Mouse (Mus musculus) forebrain, embryonic 14.5 days (tissue): ENCODE measurements at regions not wholly inside any gene's neighbourhood (a gene's known extent, or its start where the extent isn't known, plus 50 kb on each side); places are given as distances from the start of the nearest gene placed in this dataset.

Experiments
- ATAC-seq: fragments of 200-750 bp; cut with Nextera tagmentation; 2 replicates; pipeline ENCODE4 v1.8.0; 2017; ENCODE audit warnings: mild to moderate bottlenecking, moderate library complexity
- DNase-seq: peaks from one replicate; pipeline ENCODE4 v3.0.0-alpha.2; 2015; ENCODE audit warnings: low spot score
- H3K27ac ChIP-seq: fragments of 300-500 bp; sonication (generic); 2 replicates; pipeline ENCODE4 v1.5.1; 2014; ENCODE audit warnings: low read depth, mild to moderate bottlenecking, control low read depth, low read length, moderate library complexity
- H3K27me3 ChIP-seq: fragments of 300-500 bp; sonication (generic); replicated peaks from 2 replicates; pipeline ENCODE4 v1.6.1; 2014; ENCODE audit warnings: low read length, control low read depth, mixed read lengths; ENCODE audit not compliant: control insufficient read depth, insufficient read depth
- H3K36me3 ChIP-seq: fragments of 300-500 bp; sonication (generic); 2 replicates; pipeline ENCODE4 v1.6.1; 2014; ENCODE audit warnings: low read length, control low read depth; ENCODE audit not compliant: control insufficient read depth, insufficient read depth
- H3K4me1 ChIP-seq: fragments of 300-500 bp; sonication (generic); 2 replicates; pipeline ENCODE4 v1.6.1; 2014; ENCODE audit warnings: antibody characterized with exemption, low read length, control low read depth; ENCODE audit not compliant: control insufficient read depth, insufficient read depth
- H3K4me2 ChIP-seq: fragments of 300-500 bp; sonication (generic); 2 replicates; pipeline ENCODE4 v1.6.1; 2014; ENCODE audit warnings: mild to moderate bottlenecking, control low read depth, low read length
- H3K4me3 ChIP-seq: fragments of 300-500 bp; sonication (generic); 2 replicates; pipeline ENCODE4 v1.5.1; 2014; ENCODE audit warnings: low read depth, low read length, control low read depth
- H3K9ac ChIP-seq: fragments of 300-500 bp; sonication (generic); 2 replicates; pipeline ENCODE4 v1.6.1; 2014; ENCODE audit warnings: mild to moderate bottlenecking, low read length, control low read depth, moderate library complexity
- H3K9me3 ChIP-seq: fragments of 300-500 bp; sonication (generic); replicated peaks from 2 replicates; pipeline ENCODE4 v1.6.1; 2016; ENCODE audit warnings: low read length, control low read depth, mixed read lengths; ENCODE audit not compliant: control insufficient read depth
- WGBS: fragments of 180-500 bp; shearing (Covaris S2); extraction: QIAGEN DNeasy Blood & Tissue Kit; methylation state at CpG from one replicate; pipeline ENCODE4 v1.1.7; 2014; 5-methylcytosine and 5-hydroxymethylcytosine counted together

DNA sequence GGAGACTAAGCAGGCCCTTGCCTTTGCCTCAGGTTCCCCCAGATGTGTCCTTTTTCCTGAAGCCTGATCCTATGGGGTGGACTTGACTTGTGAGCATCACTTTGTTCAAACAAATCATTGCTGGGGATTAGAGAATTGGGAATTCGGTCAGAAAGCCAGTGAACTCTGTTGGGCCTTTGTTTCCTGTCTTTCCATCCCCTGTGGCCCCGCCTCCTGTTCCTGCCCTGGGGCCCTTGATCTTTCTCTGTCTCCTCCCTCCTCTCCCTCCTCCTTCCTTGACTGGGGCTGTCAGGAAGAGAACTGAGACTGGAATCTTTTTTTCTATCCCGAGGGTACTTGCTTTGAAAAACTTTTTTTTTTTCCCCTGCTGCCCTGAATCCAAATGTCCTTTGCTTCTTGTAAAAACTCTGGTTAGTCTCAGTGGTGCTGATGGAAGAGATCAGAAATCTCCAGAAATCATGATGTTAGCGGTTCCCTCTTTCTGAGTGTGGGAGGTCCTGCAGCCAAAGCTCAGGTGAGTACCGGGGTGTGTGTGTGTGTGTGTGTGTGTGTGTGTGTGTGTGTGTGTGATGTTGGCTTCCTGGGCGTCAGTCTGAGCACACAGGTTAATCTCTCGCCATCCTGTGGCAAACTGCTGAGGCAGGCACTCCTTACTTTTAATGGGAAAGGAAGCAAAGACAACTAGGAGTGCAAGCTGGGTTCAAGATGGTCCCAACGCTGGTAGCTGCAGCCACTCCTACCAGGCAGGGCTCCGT, 118.7 kb downstream of the Ddx11 start:
- ATAC-seq: no peak
- Histone ChIP-seq H3K27ac (no peak overlapping the region), H3K4me2 (no peak overlapping the region), H3K9me3 (no peaks in the 10 kb centered on the region), H3K27me3 (no peaks in the 10 kb centered on the region), H3K4me3 (no peak overlapping the region), H3K9ac (no peak overlapping the region), H3K36me3 (no peaks in the 10 kb centered on the region), H3K4me1 (no peaks in the 10 kb centered on the region)
- WGBS: 19% methylated on average over 9 of the region's 9 CpGs
- no peak for DNase-seq

- Histone ChIP-seq H3K4me1 (no peaks in the 10 kb centered on the region), H3K27me3 (no peaks in the 10 kb centered on the region), H3K4me2 (no peak overlapping the region), H3K9ac (no peak overlapping the region), H3K9me3 (no peaks in the 10 kb centered on the region), H3K4me3 (no peak overlapping the region), H3K36me3 (no peaks in the 10 kb centered on the region), H3K27ac (no peak overlapping the region)
- WGBS: 90% methylated on average over 14 of the region's 14 CpGs
- DNase-seq: no peak
- no peak for ATAC-seq
Observed at GRCm38 (mm10) chr17:66244183-66244582, 120.9 kb downstream of the Ddx11 start.

DNA sequence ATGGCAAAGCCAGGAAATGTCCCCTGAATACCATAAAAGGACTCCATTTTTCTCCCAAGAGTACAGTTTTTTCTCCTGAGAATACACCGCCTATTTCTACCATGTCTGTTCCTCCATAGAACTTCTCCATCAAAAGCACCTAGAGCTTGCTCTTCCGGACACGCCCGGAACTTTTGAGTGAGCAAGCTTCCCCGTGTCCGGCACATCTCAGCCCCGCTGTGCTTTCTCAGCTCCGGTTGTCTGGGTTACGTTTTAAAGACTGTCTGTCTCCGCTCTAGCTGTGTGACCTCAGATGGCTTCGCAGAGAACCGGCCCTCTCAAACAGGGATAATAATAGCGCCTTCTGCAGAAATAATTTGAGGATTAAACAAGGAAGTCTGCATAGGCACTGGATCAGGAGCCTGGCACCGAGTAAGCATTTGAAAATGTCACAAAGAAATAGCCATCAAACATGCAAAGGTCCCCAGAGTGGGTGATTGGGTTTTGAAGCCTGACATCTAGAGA, 122.8 kb downstream of the Ddx11 start:
- H3K4me1 ChIP-seq: no peaks in the 10 kb centered on the region
- no peak for ATAC-seq
- DNase-seq: no peak
- H3K27ac ChIP-seq: no peak overlapping the region
- H3K9me3 ChIP-seq: no peaks in the 10 kb centered on the region
- H3K4me2 ChIP-seq: no peak overlapping the region
- H3K36me3 ChIP-seq: no peaks in the 10 kb centered on the region
- WGBS: 85% methylated on average over 14 of the region's 14 CpGs
- H3K9ac ChIP-seq: no peak overlapping the region
- H3K27me3 ChIP-seq: no peaks in the 10 kb centered on the region
- no peak overlapping the region for H3K4me3 ChIP-seq

- Histone ChIP-seq H3K4me3 (no peak overlapping the region), H3K4me1 (no peaks in the 10 kb centered on the region)
- WGBS: 95% methylated on average over 2 of the region's 2 CpGs
Observed at GRCm38 (mm10) chr17:66251495-66251894, 128.2 kb downstream of the Ddx11 start.

DNA sequence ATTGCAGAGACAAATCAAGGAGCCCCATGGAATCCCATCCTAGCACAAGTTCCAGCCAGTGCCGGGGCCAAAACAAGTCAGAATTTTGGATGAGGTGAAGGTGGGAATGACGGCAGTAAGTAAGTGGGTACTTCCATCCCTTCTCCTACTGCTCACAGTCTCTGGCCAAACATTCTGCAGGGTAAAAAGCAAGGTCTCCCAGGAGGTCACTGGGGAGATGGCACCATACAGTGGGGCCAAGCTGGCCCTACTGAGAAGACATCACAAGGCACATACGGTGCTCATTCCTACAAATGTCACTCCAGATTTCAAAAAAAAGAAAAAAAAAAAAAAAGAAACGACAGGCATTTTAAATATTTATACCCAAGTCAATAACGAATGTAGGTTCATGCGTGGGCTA, 129.6 kb downstream of the Ddx11 start:
- Histone ChIP-seq H3K36me3 (no peaks in the 10 kb centered on the region), H3K4me1 (no peaks in the 10 kb centered on the region), H3K27ac (no peak overlapping the region), H3K27me3 (no peaks in the 10 kb centered on the region), H3K9me3 (no peaks in the 10 kb centered on the region), H3K9ac (no peak overlapping the region), H3K4me3 (no peak overlapping the region), H3K4me2 (no peak overlapping the region)
- WGBS: 90% methylated on average over 6 of the region's 6 CpGs
- DNase-seq (no peak), ATAC-seq (no peak)

More at GRCm38 (mm10) chr17:66251495-66251894, 128.2 kb downstream of the Ddx11 start:
- Histone ChIP-seq H3K27me3 (no peaks in the 10 kb centered on the region), H3K9ac (no peak overlapping the region), H3K27ac (no peak overlapping the region), H3K4me2 (no peak overlapping the region), H3K9me3 (no peaks in the 10 kb centered on the region), H3K36me3 (no peaks in the 10 kb centered on the region)
- no peak for ATAC-seq
- DNase-seq: no peak

DNA sequence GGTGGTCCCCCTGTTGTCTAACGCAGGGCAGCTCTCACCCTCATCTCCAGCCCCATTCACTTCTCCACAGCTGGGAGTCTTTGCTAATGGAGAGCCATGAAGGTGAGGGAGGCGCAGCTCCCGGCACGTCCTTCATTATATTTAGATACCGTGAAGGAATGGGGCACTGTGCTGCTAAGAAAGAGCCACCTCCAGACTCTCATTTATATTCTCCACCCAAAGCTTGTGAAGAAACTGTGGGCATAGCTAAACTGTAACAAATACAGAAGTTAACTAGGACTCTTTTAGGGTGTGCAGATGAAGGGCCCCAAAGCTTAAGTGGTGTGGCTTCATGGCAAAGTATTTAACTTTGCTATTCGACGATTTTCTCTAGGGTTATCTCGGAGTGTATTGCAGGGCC, 136.4 kb downstream of the Ddx11 start:
- H3K4me3 ChIP-seq: no peak overlapping the region
- no peak for DNase-seq
- no peak for ATAC-seq
- H3K4me2 ChIP-seq: no peak overlapping the region
- no peaks in the 10 kb centered on the region for H3K36me3 ChIP-seq
- 64% methylated on average over 8 of the region's 8 CpGs for WGBS
- no peak overlapping the region for H3K27ac ChIP-seq
- no peaks in the 10 kb centered on the region for H3K4me1 ChIP-seq
- H3K9ac ChIP-seq: no peak overlapping the region
- H3K9me3 ChIP-seq: no peaks in the 10 kb centered on the region
- no peaks in the 10 kb centered on the region for H3K27me3 ChIP-seq

DNA sequence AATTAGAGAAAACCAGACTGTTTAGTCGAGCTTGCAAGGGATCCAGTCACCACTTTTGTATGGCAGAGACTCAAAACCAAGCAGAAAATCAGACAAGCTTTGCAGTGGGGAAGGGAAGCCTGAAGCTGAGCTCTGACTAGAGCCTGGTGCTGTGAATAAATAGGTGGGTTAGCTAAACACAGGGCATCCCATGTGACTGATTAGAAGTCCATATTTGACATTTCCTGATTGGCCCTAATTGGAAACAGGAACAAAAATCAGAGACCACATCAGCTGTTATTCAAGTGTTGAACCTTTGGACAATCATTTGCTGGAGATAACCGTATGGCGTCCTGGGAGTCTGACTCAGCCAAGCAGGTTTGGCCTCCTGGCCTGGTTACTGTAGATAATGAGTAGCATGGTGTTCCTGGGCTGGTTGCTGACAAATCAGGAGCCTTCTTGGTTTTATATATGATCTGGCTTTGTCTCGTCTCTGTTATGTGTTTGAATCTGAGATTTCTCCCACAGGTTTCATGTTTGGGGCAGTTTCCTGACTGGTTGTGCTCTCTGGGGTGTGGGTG, 139.4 kb downstream of the Ddx11 start:
- DNase-seq (no peak), ATAC-seq (no peak)
- Histone ChIP-seq H3K9me3 (no peaks in the 10 kb centered on the region), H3K27ac (no peak overlapping the region), H3K36me3 (no peaks in the 10 kb centered on the region), H3K9ac (no peak overlapping the region), H3K4me2 (no peak overlapping the region), H3K4me1 (peaks cover 5% of the 10 kb centered on the region), H3K27me3 (no peaks in the 10 kb centered on the region), H3K4me3 (no peak overlapping the region)
- WGBS: 85% methylated on average over 4 of the region's 4 CpGs

- Histone ChIP-seq H3K4me2 (no peak overlapping the region), H3K27me3 (no peaks in the 10 kb centered on the region), H3K4me3 (no peak overlapping the region), H3K36me3 (no peaks in the 10 kb centered on the region), H3K27ac (no peak overlapping the region), H3K9ac (no peak overlapping the region), H3K4me1 (peaks cover 5% of the 10 kb centered on the region), H3K9me3 (no peaks in the 10 kb centered on the region)
- DNase-seq (no peak), ATAC-seq (no peak)
- 88% methylated on average over 4 of the region's 4 CpGs for WGBS
Observed at GRCm38 (mm10) chr17:66263405-66263804, 140.1 kb downstream of the Ddx11 start.

DNA sequence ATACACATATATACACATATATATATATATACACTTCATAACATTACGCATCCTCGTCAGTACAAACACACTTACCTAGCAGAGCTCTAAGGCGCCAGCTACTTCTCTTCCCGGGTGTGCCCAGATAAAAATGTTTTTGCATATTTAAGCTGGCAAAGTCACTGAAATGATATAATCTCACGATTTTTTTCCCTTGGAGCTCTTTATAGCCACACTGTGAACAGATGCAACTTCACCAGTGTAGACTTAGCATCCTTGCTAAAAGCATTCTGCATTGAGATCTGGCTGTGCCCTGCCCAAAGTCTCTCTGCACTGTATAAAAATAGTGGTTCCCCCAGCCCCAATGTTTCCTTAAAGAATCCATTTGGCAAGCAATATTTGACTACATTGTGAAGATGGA, 143.5 kb downstream of the Ddx11 start:
- ATAC-seq (no peak), DNase-seq (no peak)
- no peak overlapping the region for H3K27ac ChIP-seq
- no peaks in the 10 kb centered on the region for H3K9me3 ChIP-seq
- no peak overlapping the region for H3K4me3 ChIP-seq
- H3K4me1 ChIP-seq: peaks cover 5% of the 10 kb centered on the region
- no peak overlapping the region for H3K9ac ChIP-seq
- no peaks in the 10 kb centered on the region for H3K36me3 ChIP-seq
- no peaks in the 10 kb centered on the region for H3K27me3 ChIP-seq
- WGBS: 86% methylated on average over 5 of the region's 5 CpGs
- no peak overlapping the region for H3K4me2 ChIP-seq
